Mouse (Mus musculus): ENCODE measurements around the gene Ccz1. TPM values are rescaled to one million over a fixed set of nuclear protein-coding genes. Genes with fewer than 3 reads are reported as not detected.
"Not testable (repeated sequence)": the region's sequence is repeated elsewhere in the genome, so short reads cannot be mapped to it uniquely, and the experiment has no call there.

Gene Ccz1
- polyA plus RNA-seq, 1 experiment from 2014 or later: 96.2 TPM

DNA sequence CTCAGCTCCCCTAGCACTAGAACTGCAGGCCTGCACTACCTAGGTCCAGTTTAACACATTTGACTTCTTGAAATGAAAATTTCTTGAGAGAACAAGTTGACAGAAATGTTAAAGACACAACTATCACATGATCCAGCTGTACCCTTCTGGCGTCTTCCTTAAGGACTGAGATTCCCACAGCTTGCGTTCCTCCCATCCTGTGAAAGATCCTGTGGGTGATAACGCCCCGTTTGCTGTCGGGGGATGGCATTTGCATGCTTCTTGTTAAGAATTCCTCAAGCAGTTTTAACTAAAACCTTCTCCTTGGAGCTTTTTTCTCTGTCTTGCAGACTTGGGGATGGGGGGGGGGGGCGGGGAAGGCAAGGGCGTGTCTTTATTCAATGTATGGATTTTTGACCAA, 19.9 kb upstream of the Ccz1 start:
- no peak overlapping the region for H3K4me3 ChIP-seq
- H3K4me2 ChIP-seq (replicated peaks): no peak overlapping the region
- no peaks in the 10 kb centered on the region for H3K36me3 ChIP-seq
- WGBS: 85% methylated on average over 7 of the region's 7 CpGs
- no peaks in the 10 kb centered on the region for H3K4me1 ChIP-seq
- H3K9me3 ChIP-seq: no peaks in the 10 kb centered on the region
- H3K27me3 ChIP-seq: no peaks in the 10 kb centered on the region
- no peak overlapping the region for H3K27ac ChIP-seq
- no peak for ATAC-seq (ENCODE audit: insufficient number of reproducible peaks, insufficient read depth, low FRiP score, low TSS enrichment)
- no peak overlapping the region for H3K9ac ChIP-seq

DNA sequence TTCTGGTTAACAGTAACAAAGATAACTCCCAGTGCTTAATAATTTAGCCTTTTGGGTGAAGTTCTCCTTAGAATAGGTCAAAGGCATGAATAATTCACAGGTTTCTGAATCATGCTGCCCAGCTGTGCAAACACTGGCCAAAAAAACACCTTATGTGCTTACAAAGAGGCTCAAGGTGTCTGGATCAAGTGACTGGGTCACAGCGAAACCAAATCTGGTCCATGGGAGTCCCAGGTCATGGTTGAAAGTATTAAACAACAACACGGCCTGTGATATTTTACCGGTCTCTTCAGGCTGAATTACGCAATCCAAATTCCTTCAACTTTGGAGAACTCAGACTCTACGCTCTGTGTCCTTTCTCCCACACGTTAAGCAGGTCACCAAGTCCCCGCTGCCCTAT, 17.8 kb upstream of the Ccz1 start:
- no peak overlapping the region for H3K27ac ChIP-seq
- H3K9me3 ChIP-seq: no peaks in the 10 kb centered on the region
- no peaks in the 10 kb centered on the region for H3K36me3 ChIP-seq
- WGBS: 76% methylated on average over 7 of the region's 7 CpGs
- H3K4me1 ChIP-seq: no peaks in the 10 kb centered on the region
- H3K9ac ChIP-seq: no peak overlapping the region
- H3K4me2 ChIP-seq (replicated peaks): no peak overlapping the region
- H3K4me3 ChIP-seq: no peak overlapping the region
- ATAC-seq (ENCODE audit: insufficient number of reproducible peaks, insufficient read depth, low FRiP score, low TSS enrichment): no peak
- no peaks in the 10 kb centered on the region for H3K27me3 ChIP-seq

DNA sequence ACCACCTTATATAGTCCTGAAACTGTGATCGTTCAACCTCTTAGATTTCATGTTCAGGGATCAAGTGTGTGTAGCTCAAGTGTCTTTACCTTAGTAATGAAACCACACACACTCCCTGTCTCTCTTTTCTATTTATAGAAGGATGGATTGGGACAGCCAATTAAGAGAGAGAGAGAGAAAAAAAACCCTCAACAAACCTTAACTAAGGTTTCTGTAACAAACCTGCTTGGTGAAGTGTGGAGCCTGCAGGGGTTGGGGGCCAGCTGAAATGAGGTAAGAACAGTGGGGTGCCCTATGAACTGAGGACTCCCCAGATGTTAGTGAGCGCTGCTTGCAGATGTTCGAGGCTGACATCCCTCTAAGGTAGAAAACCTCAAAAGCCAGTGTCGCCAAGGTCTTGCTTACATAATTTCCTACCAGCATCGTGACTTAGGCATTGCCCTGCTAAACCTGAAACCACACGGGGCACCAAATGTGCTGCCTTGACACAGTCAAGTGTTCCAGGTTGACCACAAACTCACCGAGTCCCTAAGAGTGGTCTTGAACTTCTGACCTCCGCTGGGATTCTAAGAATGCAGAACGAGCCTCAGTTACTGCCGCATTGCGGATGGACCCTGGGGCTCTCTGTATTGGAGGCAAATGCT, 12.1 kb upstream of the Ccz1 start, which contains the start of gene Ocm:
Gene Ocm, minus strand, starts transcription at position 51 of the 644 bp plus-strand sequence.
- no peak within 1 kb of the TSS for H3K4me2 ChIP-seq (replicated peaks)
- no peak for ATAC-seq (ENCODE audit: insufficient number of reproducible peaks, insufficient read depth, low FRiP score, low TSS enrichment)
- H3K27ac ChIP-seq: no peak within 1 kb of the TSS
- H3K4me3 ChIP-seq: no peak within 1 kb of the TSS
- H3K4me1 ChIP-seq: no peaks in the 10 kb centered on the region
- H3K9me3 ChIP-seq: no peaks in the 10 kb centered on the region
- no peaks in the 10 kb centered on the region for H3K36me3 ChIP-seq
- H3K9ac ChIP-seq: no peak within 1 kb of the TSS
- WGBS: 64% methylated on average over 11 of the region's 11 CpGs
- H3K27me3 ChIP-seq: no peaks in the 10 kb centered on the region

DNA sequence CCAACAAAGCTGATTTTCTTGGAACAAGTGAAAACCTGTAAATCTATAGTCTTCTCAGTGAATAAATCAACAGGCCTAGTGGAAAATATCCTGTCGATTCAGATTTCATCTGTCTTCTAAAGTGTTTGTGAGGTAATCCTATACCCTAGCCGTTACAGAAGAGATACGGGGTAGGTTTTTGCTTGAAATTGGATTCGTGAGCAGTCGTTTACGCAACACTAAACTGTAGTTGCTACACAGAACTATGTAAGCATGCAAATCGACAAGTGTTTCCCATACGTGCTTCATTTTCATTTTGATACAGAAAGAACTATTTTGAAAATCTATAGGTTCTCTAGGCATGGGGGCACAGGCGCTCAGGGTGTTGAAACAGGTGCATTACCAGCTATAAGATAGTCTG, 1.2 kb upstream of the Ccz1 start:
- Histone ChIP-seq H3K36me3 (peaks cover 13% of the 10 kb centered on the region), H3K4me3 (no peak overlapping the region), H3K4me2 (replicated peaks) (no peak overlapping the region), H3K9ac (no peak overlapping the region), H3K27ac (no peak overlapping the region), H3K27me3 (no peaks in the 10 kb centered on the region), H3K9me3 (no peaks in the 10 kb centered on the region), H3K4me1 (no peaks in the 10 kb centered on the region; the same call in 1 of the 2 replicates)
- no peak for ATAC-seq (ENCODE audit: insufficient number of reproducible peaks, insufficient read depth, low FRiP score, low TSS enrichment)
- WGBS: 84% methylated on average over 9 of the region's 9 CpGs

DNA sequence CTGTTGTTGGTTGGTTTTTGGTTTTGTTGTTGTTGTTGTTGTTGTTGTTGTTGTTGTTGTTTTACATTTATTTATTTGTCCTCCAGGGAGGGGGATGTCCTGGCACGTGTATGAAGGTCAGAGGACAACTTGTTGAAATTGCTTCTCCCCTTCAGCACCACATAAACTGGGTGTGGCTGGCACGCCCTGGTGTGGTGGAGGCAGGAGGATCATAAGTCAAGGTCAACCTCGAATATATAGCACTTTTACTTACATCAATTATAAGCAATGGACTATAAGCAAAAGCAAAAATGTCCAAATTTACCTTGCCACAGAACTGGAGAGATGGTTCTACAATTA, 604 bp upstream of the Ccz1 start:
- peaks cover 18% of the 10 kb centered on the region for H3K36me3 ChIP-seq
- no peak overlapping the region for H3K9ac ChIP-seq
- H3K4me2 ChIP-seq (replicated peaks): peak overlapping the region; percentile 52
- no peaks in the 10 kb centered on the region; the same call in 1 of the 2 replicates for H3K4me1 ChIP-seq
- H3K9me3 ChIP-seq: no peaks in the 10 kb centered on the region
- no peak overlapping the region for H3K27ac ChIP-seq
- no peaks in the 10 kb centered on the region for H3K27me3 ChIP-seq
- H3K4me3 ChIP-seq: peak overlapping the region; percentile 71
- ATAC-seq (ENCODE audit: insufficient number of reproducible peaks, insufficient read depth, low FRiP score, low TSS enrichment): no peak
- WGBS: 72% methylated on average over 3 of the region's 3 CpGs

DNA sequence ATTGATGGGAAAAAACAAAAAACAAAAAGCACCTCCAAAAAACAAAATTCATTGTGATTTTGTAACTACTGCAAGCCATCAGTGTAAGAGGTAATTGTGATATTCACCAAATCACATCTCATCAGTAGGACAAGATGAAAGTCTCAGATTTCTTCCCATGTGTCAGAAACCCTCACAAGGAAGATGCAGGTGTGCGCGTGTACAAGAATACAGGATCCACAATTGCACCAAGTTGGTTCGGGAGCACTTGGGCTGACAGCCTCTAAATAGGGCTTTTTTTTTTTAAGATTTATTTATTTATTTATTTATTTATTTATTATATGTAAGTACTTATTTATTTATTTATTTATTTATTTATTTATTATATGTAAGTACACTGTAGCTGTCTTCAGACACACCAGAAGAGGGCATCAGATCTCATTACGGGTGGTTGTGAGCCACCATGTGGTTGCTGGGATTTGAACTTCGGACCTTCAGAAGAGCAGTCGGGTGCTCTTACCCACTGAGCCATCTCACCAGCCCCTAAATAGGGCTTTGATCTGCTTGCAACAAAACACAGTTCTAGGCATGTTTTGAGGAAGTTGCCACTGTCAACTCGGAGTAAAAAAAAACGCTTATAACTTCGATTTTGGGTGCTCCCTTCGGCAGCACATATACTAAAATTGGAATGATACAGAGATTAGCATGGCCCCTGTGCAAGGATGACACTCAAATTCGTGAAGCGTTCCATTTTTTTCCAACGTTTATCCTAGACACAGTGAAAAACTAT, 1.1 kb downstream of the Ccz1 start:
- not testable (repeated sequence) for H3K27me3 ChIP-seq; ATAC-seq (ENCODE audit: insufficient number of reproducible peaks, insufficient read depth, low FRiP score, low TSS enrichment); H3K4me1 ChIP-seq; H3K9me3 ChIP-seq; H3K27ac ChIP-seq
- H3K9ac ChIP-seq: peak overlapping the region; percentile 80; the same call in 1 of the 2 replicates
- peak overlapping the region; percentile 52 for H3K4me2 ChIP-seq (replicated peaks)
- H3K4me3 ChIP-seq: peak overlapping the region; percentile 71
- WGBS: 67% methylated on average over 13 of the region's 13 CpGs
- peaks cover 33% of the 10 kb centered on the region for H3K36me3 ChIP-seq

DNA sequence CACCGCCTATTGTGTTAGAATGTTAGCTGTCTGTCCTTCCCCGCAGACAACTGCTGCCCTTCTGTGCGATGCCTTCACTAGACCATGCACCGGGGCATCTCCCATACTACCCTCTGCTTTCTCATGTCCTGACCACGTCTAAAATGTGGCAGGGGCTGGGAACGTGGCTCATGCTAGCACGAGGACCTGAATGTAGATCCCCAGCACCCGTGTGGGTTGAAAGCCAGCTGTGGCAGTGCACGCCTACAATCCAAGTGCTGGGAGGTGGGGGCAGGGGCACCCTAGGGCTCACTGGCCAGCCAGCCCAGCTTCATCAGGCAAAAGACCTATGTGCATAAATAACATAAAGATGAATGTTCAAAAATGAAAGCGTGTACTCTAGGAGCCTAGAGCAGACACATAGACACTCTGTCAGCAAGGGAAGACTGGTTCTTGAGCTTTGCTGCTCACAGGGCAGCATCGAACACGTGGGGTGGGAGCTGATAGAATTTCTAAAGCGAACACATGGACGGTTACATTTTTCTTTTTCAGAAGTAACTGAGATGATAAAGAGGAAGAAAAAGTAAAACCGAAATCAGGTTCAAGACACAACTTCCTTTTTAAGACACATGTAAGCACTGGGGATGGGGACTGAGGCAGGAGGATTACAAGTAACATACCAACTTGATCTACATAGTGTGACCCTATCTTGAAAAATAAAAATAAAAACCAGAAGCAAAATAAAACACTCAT, 12.1 kb downstream of the Ccz1 start:
- no peaks in the 10 kb centered on the region for H3K4me1 ChIP-seq
- WGBS: 93% methylated on average over 15 of the region's 15 CpGs
- H3K27me3 ChIP-seq: no peaks in the 10 kb centered on the region
- H3K4me2 ChIP-seq (replicated peaks): no peak overlapping the region
- no peaks in the 10 kb centered on the region for H3K9me3 ChIP-seq
- no peak overlapping the region for H3K9ac ChIP-seq
- H3K27ac ChIP-seq: no peak overlapping the region
- ATAC-seq (ENCODE audit: insufficient number of reproducible peaks, insufficient read depth, low FRiP score, low TSS enrichment): no peak
- H3K4me3 ChIP-seq: no peak overlapping the region
- H3K36me3 ChIP-seq: peaks cover 84% of the 10 kb centered on the region

DNA sequence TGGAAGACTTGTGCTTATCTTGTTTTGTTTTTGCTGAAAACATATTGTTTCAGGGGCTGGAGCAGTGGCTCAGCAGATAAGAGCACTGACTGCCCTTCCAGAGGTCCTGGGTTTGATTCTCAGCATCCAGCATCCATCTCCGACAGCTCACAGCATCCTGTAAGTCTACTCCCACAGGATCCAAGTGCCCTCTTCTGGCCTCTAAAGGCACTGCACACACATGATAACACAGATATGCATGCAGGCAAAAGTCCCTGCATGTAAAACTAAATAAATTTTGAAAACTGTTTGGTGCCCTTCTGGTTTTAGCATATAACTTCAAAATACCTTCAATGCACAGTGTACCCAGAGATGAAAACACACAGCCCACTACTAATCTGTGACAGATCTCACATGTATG, 15.3 kb downstream of the Ccz1 start:
- no peaks in the 10 kb centered on the region for H3K27me3 ChIP-seq
- H3K9ac ChIP-seq: no peak overlapping the region
- no peak for ATAC-seq (ENCODE audit: insufficient number of reproducible peaks, insufficient read depth, low FRiP score, low TSS enrichment)
- H3K4me3 ChIP-seq: no peak overlapping the region
- 89% methylated on average over 1 of the region's 1 CpGs for WGBS
- no peaks in the 10 kb centered on the region for H3K9me3 ChIP-seq
- H3K4me2 ChIP-seq (replicated peaks): no peak overlapping the region
- no peak overlapping the region for H3K27ac ChIP-seq
- H3K36me3 ChIP-seq: peaks cover 94% of the 10 kb centered on the region
- no peaks in the 10 kb centered on the region for H3K4me1 ChIP-seq

DNA sequence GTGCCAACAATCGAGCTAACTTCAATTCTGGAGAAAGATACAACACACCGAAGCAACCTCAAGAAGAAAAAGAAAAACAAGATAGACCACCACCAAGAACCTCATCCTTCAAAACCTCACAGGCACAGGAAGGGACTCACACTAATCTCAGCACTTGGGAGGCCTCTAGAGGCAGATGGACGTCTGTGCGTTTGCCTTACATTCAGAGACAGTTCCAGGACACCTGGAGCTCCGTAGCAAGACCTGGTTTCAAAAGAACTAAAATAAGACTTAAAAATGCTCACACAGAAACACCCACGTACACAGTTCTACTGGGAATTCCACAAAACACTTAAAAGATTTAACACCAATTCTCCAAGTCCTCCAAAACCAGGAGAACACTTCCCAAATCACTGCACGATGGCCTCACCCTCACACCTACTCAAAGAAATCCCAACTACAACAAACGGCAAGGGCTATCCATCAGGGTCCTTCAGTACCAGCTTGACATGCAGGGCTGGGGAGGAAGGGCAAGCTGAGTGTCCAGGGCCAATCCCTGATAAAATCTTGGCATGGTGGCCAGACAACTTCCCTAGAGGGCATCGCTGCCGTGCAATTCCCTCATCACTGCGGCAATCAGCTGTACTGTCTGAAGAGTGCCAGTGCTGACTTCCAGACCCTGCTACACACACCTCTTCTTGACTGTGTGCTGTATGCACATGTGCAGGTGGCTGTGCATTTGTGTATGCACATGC, 19.9 kb downstream of the Ccz1 start:
- Histone ChIP-seq H3K9ac (no peak overlapping the region), H3K9me3 (no peaks in the 10 kb centered on the region), H3K4me1 (no peaks in the 10 kb centered on the region), H3K36me3 (peaks cover 99% of the 10 kb centered on the region), H3K27me3 (no peaks in the 10 kb centered on the region), H3K4me2 (replicated peaks) (no peak overlapping the region), H3K4me3 (no peak overlapping the region), H3K27ac (no peak overlapping the region)
- ATAC-seq (ENCODE audit: insufficient number of reproducible peaks, insufficient read depth, low FRiP score, low TSS enrichment): no peak
- 77% methylated on average over 11 of the region's 11 CpGs for WGBS

DNA sequence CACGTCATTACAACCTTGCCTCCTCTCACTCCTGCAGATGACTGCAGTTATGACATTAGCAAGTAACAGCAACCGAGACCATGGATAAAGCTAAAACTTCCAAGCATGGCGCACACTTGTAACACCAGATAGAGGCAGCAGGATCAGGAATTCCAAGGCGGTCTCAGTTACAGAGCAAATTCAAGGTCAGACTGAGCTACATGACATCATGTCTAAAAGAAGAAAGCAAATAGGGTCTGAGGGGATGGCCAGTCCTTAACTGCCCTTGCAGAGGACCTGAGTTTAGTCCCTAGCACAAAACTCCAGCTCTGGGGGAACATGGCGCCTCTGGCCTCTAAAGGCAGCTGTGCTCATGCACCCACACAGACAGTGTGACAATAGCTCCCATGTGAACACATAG, 20.8 kb downstream of the Ccz1 start:
- Histone ChIP-seq H3K27ac (no peak overlapping the region), H3K4me1 (no peaks in the 10 kb centered on the region), H3K27me3 (no peaks in the 10 kb centered on the region), H3K4me3 (no peak overlapping the region), H3K9me3 (no peaks in the 10 kb centered on the region), H3K36me3 (peaks cover 99% of the 10 kb centered on the region), H3K9ac (no peak overlapping the region), H3K4me2 (replicated peaks) (no peak overlapping the region)
- 91% methylated on average over 5 of the region's 5 CpGs for WGBS
- no peak for ATAC-seq (ENCODE audit: insufficient number of reproducible peaks, insufficient read depth, low FRiP score, low TSS enrichment)

DNA sequence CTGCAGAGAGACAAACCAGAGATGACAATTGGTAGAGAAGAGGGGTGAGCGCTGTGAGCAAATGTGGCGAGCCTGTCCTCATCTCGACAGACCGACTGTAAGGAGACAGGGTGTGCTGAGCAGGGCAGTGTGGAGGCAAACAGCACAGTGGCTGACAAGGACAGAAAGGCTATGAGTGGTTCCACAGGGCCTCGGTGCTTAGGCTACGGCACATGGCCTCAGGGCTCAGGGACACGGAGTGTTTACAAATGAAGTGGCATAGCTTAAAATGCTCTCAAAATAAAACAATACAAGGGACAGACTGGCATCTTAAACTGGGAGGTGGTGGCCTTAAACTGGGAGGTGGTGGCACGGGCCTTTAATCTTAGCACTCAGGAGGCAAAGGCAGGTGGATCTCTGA, 21.4 kb downstream of the Ccz1 start:
- 92% methylated on average over 8 of the region's 8 CpGs for WGBS
- Histone ChIP-seq H3K27ac (no peak overlapping the region), H3K9ac (no peak overlapping the region), H3K27me3 (no peaks in the 10 kb centered on the region), H3K36me3 (peaks cover 99% of the 10 kb centered on the region), H3K4me1 (no peaks in the 10 kb centered on the region), H3K9me3 (no peaks in the 10 kb centered on the region), H3K4me3 (no peak overlapping the region), H3K4me2 (replicated peaks) (no peak overlapping the region)
- ATAC-seq (ENCODE audit: insufficient number of reproducible peaks, insufficient read depth, low FRiP score, low TSS enrichment): no peak
